Mouse (Mus musculus): ENCODE results near the gene Eps15.

The Eps15 gene

GRCm38 (mm10) chr4:109432668-109433375 is 152.8 kb downstream of the Eps15 start:
- DNase-seq (ENCODE audit: low read depth, low spot score): no peak

GRCm38 (mm10) chr4:109433641-109434040 is 153.6 kb downstream of the Eps15 start:
- no peak for DNase-seq (ENCODE audit: low read depth, low spot score)

DNA sequence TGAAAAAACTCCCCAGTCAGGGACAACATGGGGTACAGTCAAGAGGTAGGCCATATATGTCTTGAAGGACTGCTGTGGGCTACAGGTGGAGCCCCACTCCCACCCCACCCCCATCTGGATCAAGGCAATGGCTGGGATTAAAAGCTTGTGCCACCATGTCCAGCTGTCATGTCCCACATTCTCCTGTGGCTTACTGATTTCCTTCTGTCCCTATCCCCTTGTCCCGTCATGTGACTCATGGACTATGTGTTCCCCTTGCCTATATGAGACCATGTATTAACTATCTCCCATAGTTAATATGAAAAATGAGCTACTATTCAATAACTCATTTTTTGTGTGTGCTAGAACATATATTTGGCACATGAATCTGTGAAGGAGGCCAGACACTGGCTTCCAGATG is 154.2 kb downstream of the Eps15 start:
- no peak for DNase-seq (ENCODE audit: low read depth, low spot score)
